Mouse (Mus musculus): ENCODE measurements at regions not wholly inside any gene's neighbourhood (a gene's known extent, or its start where the extent isn't known, plus 50 kb on each side); places are given as distances from the start of the nearest gene placed in this dataset.

DNA sequence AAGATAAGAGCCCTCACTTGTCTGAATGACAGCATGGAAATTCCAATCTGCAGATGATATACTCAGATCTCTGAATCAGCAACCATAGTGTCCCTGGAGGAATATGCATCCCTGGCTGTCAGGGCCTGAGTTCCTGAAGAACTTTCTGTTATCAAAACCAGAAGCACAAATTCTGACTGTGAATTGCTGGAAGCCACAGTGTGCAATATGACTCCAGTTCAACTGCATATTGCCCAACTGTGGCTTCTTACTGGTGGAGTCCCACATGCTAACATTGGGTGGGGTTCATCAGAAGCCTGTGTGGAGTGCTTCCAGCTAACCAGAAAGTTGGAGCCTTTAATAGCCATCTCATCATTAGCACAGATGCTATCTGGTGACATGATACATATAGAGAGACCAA lies 103.6 kb downstream of the Cops8 start:
- DNase-seq (ENCODE audit: low spot score) (no peak), ATAC-seq (ENCODE audit: insufficient read depth, low FRiP score, low TSS enrichment) (no peak)
- Histone ChIP-seq H3K27me3 (ENCODE audit: control insufficient read depth, insufficient read depth, low read length) (no peaks in the 10 kb centered on the region), H3K27ac (ENCODE audit: low read depth, low read length) (no peak overlapping the region), H3K36me3 (ENCODE audit: control insufficient read depth, insufficient read depth, low read length) (no peaks in the 10 kb centered on the region), H3K4me3 (ENCODE audit: low read depth, low read length) (no peak overlapping the region), H3K9me3 (ENCODE audit: control insufficient read depth, low read length) (no peaks in the 10 kb centered on the region), H3K4me1 (ENCODE audit: control insufficient read depth, insufficient read depth, low read length) (no peaks in the 10 kb centered on the region), H3K4me2 (ENCODE audit: low read depth) (no peak overlapping the region), H3K9ac (ENCODE audit: low read length) (no peak overlapping the region)

DNA sequence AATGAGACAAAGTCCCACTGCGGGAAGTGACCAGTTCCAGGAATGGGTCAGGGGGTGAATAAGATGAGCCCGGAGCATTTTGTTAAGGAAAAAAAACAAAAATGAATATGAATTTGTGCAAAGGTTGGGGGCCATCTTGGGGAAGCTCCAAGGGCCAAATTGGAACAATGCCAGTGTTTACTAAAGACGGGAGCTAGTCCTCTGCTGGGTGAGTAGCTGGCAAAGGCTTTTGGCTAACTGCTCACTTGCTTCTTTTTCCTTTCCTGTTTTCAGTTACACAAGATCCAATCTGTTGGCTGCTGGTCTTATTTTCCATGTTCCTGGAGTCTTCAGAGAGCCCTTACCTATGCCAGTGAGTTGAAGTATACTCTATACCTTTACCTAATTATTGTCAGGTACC lies 107.0 kb downstream of the Cops8 start:
- Histone ChIP-seq H3K27ac (ENCODE audit: low read depth, low read length) (no peak overlapping the region), H3K4me2 (ENCODE audit: low read depth) (no peak overlapping the region), H3K9ac (ENCODE audit: low read length) (no peak overlapping the region), H3K4me3 (ENCODE audit: low read depth, low read length) (no peak overlapping the region), H3K27me3 (ENCODE audit: control insufficient read depth, insufficient read depth, low read length) (no peaks in the 10 kb centered on the region), H3K4me1 (ENCODE audit: control insufficient read depth, insufficient read depth, low read length) (no peaks in the 10 kb centered on the region), H3K36me3 (ENCODE audit: control insufficient read depth, insufficient read depth, low read length) (no peaks in the 10 kb centered on the region), H3K9me3 (ENCODE audit: control insufficient read depth, low read length) (no peaks in the 10 kb centered on the region)
- ATAC-seq (ENCODE audit: insufficient read depth, low FRiP score, low TSS enrichment) (no peak), DNase-seq (ENCODE audit: low spot score) (no peak)
- WGBS: 86% methylated on average over 3 of the region's 3 CpGs

DNA sequence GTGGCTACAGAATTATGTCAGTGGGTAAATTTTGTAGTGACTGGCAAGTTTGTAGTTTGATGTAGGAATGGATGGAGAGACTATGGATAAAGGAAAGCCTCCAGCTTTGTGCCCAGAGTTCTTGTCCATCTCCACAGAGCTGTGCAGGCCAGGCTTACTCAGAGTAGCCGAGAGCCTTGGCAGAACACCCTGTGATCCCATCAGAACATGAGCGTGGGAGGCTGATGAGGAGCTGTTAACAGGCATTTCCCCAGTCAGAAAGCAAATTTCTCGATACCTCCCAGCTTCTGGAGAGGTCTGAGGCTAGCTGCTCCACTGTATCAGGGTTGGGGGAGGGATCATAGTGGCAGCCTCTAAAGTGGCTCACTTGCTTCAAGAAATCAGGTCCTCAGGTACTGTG lies 107.8 kb downstream of the Cops8 start:
- 74% methylated on average over 3 of the region's 3 CpGs for WGBS
- H3K4me2 ChIP-seq (ENCODE audit: low read depth): no peak overlapping the region
- H3K36me3 ChIP-seq (ENCODE audit: control insufficient read depth, insufficient read depth, low read length): no peaks in the 10 kb centered on the region
- DNase-seq (ENCODE audit: low spot score) (no peak), ATAC-seq (ENCODE audit: insufficient read depth, low FRiP score, low TSS enrichment) (no peak)
- no peak overlapping the region for H3K4me3 ChIP-seq (ENCODE audit: low read depth, low read length)
- no peak overlapping the region for H3K27ac ChIP-seq (ENCODE audit: low read depth, low read length)
- no peak overlapping the region for H3K9ac ChIP-seq (ENCODE audit: low read length)
- H3K4me1 ChIP-seq (ENCODE audit: control insufficient read depth, insufficient read depth, low read length): no peaks in the 10 kb centered on the region
- no peaks in the 10 kb centered on the region for H3K9me3 ChIP-seq (ENCODE audit: control insufficient read depth, low read length)
- no peaks in the 10 kb centered on the region for H3K27me3 ChIP-seq (ENCODE audit: control insufficient read depth, insufficient read depth, low read length)

DNA sequence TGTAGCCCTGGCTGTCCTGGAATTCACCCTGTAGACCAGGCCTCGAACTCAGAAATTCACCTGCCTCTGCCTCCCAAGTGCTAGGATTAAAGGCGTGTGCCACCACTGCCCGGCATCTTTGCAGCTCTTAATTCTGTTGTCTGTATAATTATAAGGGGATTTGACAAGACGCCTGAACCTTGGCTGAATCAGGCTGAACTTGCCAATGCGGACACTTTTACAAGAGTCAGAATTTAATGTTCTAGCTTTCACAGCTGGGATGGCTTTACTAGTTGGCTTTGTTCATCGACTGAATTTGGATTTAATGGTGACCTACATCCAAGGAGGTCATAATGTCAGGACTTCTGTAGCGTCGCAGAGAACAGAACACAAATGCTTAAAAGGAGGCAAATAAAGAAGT lies 108.3 kb downstream of the Cops8 start:
- Histone ChIP-seq H3K4me1 (ENCODE audit: control insufficient read depth, insufficient read depth, low read length) (no peaks in the 10 kb centered on the region), H3K9ac (ENCODE audit: low read length) (no peak overlapping the region), H3K36me3 (ENCODE audit: control insufficient read depth, insufficient read depth, low read length) (no peaks in the 10 kb centered on the region), H3K4me3 (ENCODE audit: low read depth, low read length) (no peak overlapping the region), H3K27ac (ENCODE audit: low read depth, low read length) (no peak overlapping the region), H3K4me2 (ENCODE audit: low read depth) (no peak overlapping the region), H3K27me3 (ENCODE audit: control insufficient read depth, insufficient read depth, low read length) (no peaks in the 10 kb centered on the region), H3K9me3 (ENCODE audit: control insufficient read depth, low read length) (no peaks in the 10 kb centered on the region)
- no peak for DNase-seq (ENCODE audit: low spot score)
- ATAC-seq (ENCODE audit: insufficient read depth, low FRiP score, low TSS enrichment): no peak
- 83% methylated on average over 8 of the region's 8 CpGs for WGBS

All from neural tube, embryonic 11.5 days (tissue).